Mouse (Mus musculus) telencephalon, adult 2 months (tissue): ENCODE measurements at regions not wholly inside any gene's neighbourhood (a gene's known extent, or its start where the extent isn't known, plus 50 kb on each side); places are given as distances from the start of the nearest gene placed in this dataset.
A peak's percentile ranks its signal among the peaks of the same experiment; 100 is the strongest.

Experiments used
- DNase-seq: peaks from one replicate; pipeline ENCODE4 v3.0.0-alpha.2; 2011; ENCODE audit warnings: low read depth, low spot score

- DNase-seq, result no peak
Observed at GRCm38 (mm10) chr9:85524733-85525132, 197.6 kb upstream of the Tent5a start.

DNA sequence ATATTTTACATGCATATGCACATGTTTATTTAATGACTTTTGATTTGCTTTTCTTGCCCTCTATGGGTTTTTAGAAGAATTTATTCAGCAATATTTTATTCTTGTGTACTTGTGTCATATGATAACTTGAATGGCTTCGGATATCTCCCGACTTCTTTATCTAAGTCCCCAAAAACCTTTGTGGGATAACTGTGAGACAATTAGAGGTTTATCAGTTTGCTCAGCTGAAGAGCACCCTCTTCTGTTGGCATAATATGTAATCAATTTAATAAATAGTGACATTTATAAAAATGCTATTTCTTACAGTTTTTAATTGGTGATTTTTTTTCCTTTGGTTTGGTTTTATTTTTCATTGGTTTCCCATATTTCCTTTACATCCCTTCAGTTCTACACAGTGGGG is 194.2 kb upstream of the Tent5a start:
- no peak for DNase-seq

GRCm38 (mm10) chr9:85520941-85521340 is 193.8 kb upstream of the Tent5a start:
- no peak for DNase-seq

- no peak for DNase-seq
Observed at GRCm38 (mm10) chr9:85499006-85499405, 171.9 kb upstream of the Tent5a start.

- DNase-seq, result no peak
Observed at GRCm38 (mm10) chr9:85497348-85497747, 170.2 kb upstream of the Tent5a start.

GRCm38 (mm10) chr9:85496506-85497239 is 169.5 kb upstream of the Tent5a start:
- DNase-seq, result no peak

DNA sequence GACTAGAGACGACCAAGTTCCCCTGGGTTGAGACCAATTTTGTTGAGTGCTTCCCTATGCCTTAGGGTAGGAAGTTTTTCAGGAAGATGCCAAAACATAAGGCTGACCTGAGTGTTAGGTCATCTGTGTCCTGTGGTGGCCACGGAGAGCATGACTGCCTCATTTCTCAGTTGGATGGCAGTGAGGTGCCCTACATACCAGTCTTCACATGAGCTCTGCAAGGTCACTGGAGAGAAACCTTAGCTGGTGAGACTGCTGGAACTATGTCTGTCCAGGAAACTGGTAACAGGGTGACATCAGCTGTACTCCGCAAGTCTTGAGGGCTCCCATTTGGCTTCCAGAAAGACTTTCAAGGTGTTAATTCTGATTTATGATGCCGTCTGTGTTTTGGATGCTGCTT is 167.9 kb upstream of the Tent5a start:
- DNase-seq, result no peak

DNA sequence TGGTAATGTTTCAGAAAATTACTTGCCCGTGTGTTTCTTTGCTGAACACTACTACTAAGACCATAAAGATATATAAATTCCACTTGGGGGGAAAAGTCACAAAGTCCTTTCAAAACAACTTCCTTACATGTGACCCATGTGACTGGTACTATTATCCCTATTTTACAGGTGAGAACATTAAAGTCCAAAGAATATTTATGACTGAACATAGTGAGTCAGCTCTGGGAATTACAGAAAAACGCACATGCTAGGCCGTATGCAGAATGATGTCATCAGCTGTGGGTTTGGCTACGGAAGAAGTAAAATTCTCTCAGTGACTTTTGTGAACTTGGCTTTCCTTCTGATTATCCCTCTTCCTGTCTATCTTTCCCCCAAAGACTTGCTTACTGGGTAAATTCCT is 166.6 kb upstream of the Tent5a start:
- no peak for DNase-seq

DNA sequence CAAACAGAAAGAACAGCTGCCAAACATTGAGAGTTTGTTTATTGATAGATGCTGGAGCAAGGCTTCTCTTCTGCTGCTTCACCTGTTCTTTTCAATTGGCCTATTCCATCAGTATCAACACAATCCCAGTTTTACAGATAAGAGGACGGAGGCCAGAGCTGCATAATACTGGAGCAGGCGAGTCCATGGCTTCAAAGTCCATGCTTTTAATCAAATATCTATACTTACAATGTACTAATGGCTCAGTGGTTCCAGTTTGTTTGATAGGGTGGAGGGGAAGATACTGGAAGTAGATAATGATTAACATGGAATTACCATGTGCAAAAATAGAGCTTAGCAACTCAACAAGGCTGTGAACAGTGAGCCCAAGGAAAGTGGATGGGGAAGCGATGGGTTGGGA is 163.2 kb upstream of the Tent5a start:
- DNase-seq, result no peak

- no peak for DNase-seq
Observed at GRCm38 (mm10) chr9:85487915-85488314, 160.8 kb upstream of the Tent5a start.

- no peak for DNase-seq
Observed at GRCm38 (mm10) chr9:85487052-85487668, 160.0 kb upstream of the Tent5a start.

GRCm38 (mm10) chr9:85485749-85486148 is 158.6 kb upstream of the Tent5a start:
- DNase-seq, result no peak

GRCm38 (mm10) chr9:85483248-85483647 is 156.1 kb upstream of the Tent5a start:
- no peak for DNase-seq

DNA sequence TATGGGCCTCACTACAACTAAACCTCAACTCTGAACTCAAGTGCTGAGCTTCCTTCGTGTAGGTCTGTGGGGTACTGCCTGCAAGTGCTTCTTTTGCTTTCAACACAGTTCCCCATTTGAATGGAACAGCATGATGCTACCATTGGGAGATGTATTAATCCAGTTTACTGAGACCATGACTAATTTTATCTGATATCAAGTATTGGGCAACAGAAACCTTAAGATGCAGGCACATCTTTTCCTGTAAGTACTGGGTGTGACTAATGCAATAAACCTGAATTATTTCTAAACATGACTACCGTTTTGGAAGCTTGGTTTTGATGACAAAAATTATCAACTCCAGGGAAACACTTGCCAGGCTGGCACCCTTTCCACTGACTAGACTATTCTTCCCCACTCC is 153.4 kb upstream of the Tent5a start:
- DNase-seq, result no peak

- DNase-seq, result no peak
Observed at GRCm38 (mm10) chr9:85475214-85475613, 148.1 kb upstream of the Tent5a start.

- DNase-seq, result no peak
Observed at GRCm38 (mm10) chr9:85470264-85470821, 143.2 kb upstream of the Tent5a start.

- DNase-seq, result no peak
Observed at GRCm38 (mm10) chr9:85469288-85469687, 142.1 kb upstream of the Tent5a start.

GRCm38 (mm10) chr9:85466671-85467070 is 139.5 kb upstream of the Tent5a start:
- DNase-seq, result no peak

DNA sequence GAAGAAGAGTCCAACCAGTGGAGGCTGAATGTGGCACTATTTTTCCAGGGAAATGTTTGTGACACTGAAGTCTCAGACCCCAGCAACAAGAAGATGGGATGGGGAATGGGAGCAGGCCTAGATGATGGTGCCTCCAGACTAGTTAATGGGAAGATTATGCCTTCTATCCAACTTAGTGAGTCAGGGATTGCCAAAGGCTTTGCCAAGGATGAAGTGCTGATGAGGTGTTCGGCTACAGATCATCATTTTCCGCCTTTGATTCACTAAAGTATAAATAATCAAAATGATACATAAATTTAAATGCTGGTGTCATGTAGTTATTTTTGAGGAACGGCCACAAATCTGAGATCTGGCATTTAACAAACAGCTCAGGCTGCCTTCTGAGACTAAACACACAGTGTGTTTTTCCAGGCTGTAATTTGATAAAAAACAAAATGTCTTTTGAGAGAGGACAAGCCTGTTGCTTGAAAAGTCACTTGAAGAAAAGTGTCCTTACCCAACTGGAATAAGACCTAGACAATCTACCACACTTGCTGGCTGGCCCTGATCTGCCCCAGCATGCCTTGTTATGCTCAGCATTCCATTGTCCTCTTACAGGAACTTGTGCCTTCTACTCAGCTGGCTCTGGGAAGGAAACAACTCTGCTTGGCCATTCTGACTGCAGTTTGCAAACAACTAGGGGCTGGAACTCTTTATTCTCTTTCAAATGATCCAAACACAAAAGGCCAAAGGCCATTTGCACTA is 132.1 kb upstream of the Tent5a start:
- no peak for DNase-seq

- DNase-seq, result no peak
Observed at GRCm38 (mm10) chr9:85458356-85458755, 131.2 kb upstream of the Tent5a start.

DNA sequence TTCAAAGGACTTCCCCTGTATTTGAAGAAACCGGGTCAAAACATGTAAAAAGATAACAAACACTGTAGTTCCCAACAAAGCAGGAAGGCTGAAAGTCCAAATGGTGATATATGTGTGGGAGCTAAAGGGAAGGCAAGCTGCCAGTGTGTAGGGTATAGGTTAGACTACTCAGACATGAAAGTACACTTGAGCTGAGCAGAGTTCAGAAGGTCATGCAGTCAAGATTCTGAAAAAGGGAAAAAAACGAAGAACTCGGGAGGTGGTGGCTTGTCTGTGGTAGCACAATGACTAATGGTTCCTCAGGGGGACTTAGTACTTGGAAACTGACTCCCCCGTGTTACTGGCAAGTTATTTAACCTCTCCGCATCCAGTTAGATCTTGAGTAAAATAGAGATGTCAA is 130.3 kb upstream of the Tent5a start:
- no peak for DNase-seq

DNA sequence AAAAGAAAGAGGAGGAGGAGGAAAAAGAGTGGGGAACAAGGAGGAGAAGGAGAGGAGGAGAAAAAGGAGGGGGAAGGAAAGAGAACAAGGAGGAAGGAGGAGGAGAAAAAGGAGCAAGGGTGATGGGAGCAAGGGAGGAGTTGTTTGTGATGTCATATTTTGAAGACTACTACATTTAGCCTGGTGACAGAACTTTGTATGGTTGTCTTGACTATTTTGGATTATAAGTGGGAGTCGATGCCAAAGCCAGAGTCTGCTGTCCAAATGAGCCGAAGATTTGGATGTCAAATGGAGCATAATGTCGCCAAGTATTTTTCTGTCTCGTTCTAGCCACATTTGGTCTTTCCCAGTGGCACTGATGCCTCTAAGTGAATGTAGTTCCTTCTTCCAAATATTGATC is 128.2 kb upstream of the Tent5a start:
- peak; percentile 6 for DNase-seq
